Mouse (Mus musculus): ENCODE measurements around the gene Gm4779. TPM values are rescaled to one million over a fixed set of nuclear protein-coding genes. Genes with fewer than 3 reads are reported as not detected.

Gene Gm4779
- total RNA-seq, 1 experiment = 17.5 TPM

- TF ChIP-seq ZC3H11A (IDR thresholded peaks at IDR 0.05; ENCODE audit: borderline replicate concordance, low read depth, low read length) (no peak), ZNF384 (IDR thresholded peaks at IDR 0.05; ENCODE audit: low read depth, low read length) (no peak), CHD2 (IDR thresholded peaks at IDR 0.05; ENCODE audit: low read depth, low read length) (no peak), MAFK (IDR thresholded peaks at IDR 0.05; ENCODE audit: insufficient read depth, low read depth, low read length) (no peak), HCFC1 (IDR thresholded peaks at IDR 0.05; ENCODE audit: borderline replicate concordance, insufficient read depth, low read length) (no peak)
- Histone ChIP-seq H3K36me3 (ENCODE audit: control insufficient read depth, insufficient read depth, low read length, poor library complexity, severe bottlenecking) (no peaks in the 10 kb centered on the region), H3K9me3 (ENCODE audit: control insufficient read depth, insufficient read depth, low read depth, low read length) (no peaks in the 10 kb centered on the region), H3K9ac (ENCODE audit: insufficient read depth, low read depth, low read length, poor library complexity, severe bottlenecking) (no peak overlapping the region), H3K27ac (ENCODE audit: insufficient read depth, low read depth, low read length, poor library complexity, severe bottlenecking) (no peak overlapping the region), H3K4me3 (ENCODE audit: insufficient read depth in 1 of 2, low read depth in 1 of 2, low read length in 2 of 2, poor library complexity in 1 of 2, severe bottlenecking in 1 of 2) (no peak overlapping the region), H3K4me1 (ENCODE audit: control insufficient read depth in 2 of 2, insufficient read depth in 2 of 2, low read length in 2 of 2, poor library complexity in 1 of 2) (no peaks in the 10 kb centered on the region)
- DNase-seq (ENCODE audit: low read depth, low spot score) = no peak
- in situ Hi-C loops (cut with MboI; ENCODE audit: low sequenced_read_pairs in 2 of 2, unreplicated experiment in 2 of 2) = no loop called here
Observed at GRCm38 (mm10) chrX:101791551-101791950, 2.7 kb downstream of the Gm4779 start.

GRCm38 (mm10) chrX:101772035-101772434 lies 22.2 kb downstream of the Gm4779 start:
- in situ Hi-C loops (cut with MboI; ENCODE audit: low sequenced_read_pairs in 2 of 2, unreplicated experiment in 2 of 2) = no loop called here
- H3K4me1 ChIP-seq (ENCODE audit: control insufficient read depth in 2 of 2, insufficient read depth in 2 of 2, low read length in 2 of 2, poor library complexity in 1 of 2) = no peaks in the 10 kb centered on the region
- H3K27ac ChIP-seq (ENCODE audit: insufficient read depth, low read depth, low read length, poor library complexity, severe bottlenecking) = no peak overlapping the region
- no peak overlapping the region for H3K4me3 ChIP-seq (ENCODE audit: insufficient read depth in 1 of 2, low read depth in 1 of 2, low read length in 2 of 2, poor library complexity in 1 of 2, severe bottlenecking in 1 of 2)
- no peak overlapping the region for H3K9ac ChIP-seq (ENCODE audit: insufficient read depth, low read depth, low read length, poor library complexity, severe bottlenecking)
- DNase-seq (ENCODE audit: low read depth, low spot score) = peak; percentile 40
- TF ChIP-seq ZC3H11A (IDR thresholded peaks at IDR 0.05; ENCODE audit: borderline replicate concordance, low read depth, low read length) (peak; percentile 75; the same call in 1 of the 2 replicates), CHD2 (IDR thresholded peaks at IDR 0.05; ENCODE audit: low read depth, low read length) (no peak), ZNF384 (IDR thresholded peaks at IDR 0.05; ENCODE audit: low read depth, low read length) (no peak), HCFC1 (IDR thresholded peaks at IDR 0.05; ENCODE audit: borderline replicate concordance, insufficient read depth, low read length) (no peak), MAFK (IDR thresholded peaks at IDR 0.05; ENCODE audit: insufficient read depth, low read depth, low read length) (no peak)
- H3K9me3 ChIP-seq (ENCODE audit: control insufficient read depth, insufficient read depth, low read depth, low read length) = no peaks in the 10 kb centered on the region
- no peaks in the 10 kb centered on the region for H3K36me3 ChIP-seq (ENCODE audit: control insufficient read depth, insufficient read depth, low read length, poor library complexity, severe bottlenecking)

DNA sequence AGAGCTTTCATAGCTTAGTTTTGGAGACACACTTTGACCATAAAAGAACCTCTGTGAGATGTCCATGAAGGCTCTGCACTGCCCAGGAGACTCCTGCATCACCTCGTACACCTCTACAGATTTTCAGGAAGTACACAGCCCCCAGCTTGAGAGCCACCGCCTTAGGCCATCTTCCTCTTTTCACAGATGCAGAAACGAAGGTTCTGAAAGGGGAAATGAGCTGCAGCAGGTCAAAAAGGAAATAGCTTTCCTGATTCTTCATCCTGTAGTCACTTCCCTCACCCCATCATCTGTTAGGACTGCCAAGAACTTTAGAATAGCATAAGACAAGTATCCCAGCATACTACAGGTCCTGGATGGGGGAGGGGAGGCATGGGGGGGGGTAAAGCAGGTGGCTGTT lies 23.9 kb downstream of the Gm4779 start:
- Histone ChIP-seq H3K9ac (ENCODE audit: insufficient read depth, low read depth, low read length, poor library complexity, severe bottlenecking) (no peak overlapping the region), H3K36me3 (ENCODE audit: control insufficient read depth, insufficient read depth, low read length, poor library complexity, severe bottlenecking) (no peaks in the 10 kb centered on the region), H3K4me3 (ENCODE audit: insufficient read depth in 1 of 2, low read depth in 1 of 2, low read length in 2 of 2, poor library complexity in 1 of 2, severe bottlenecking in 1 of 2) (no peak overlapping the region), H3K9me3 (ENCODE audit: control insufficient read depth, insufficient read depth, low read depth, low read length) (no peaks in the 10 kb centered on the region), H3K27ac (ENCODE audit: insufficient read depth, low read depth, low read length, poor library complexity, severe bottlenecking) (no peak overlapping the region), H3K4me1 (ENCODE audit: control insufficient read depth in 2 of 2, insufficient read depth in 2 of 2, low read length in 2 of 2, poor library complexity in 1 of 2) (no peaks in the 10 kb centered on the region)
- no peak for DNase-seq (ENCODE audit: low read depth, low spot score)
- TF ChIP-seq CHD2 (IDR thresholded peaks at IDR 0.05; ENCODE audit: low read depth, low read length) (no peak), MAFK (IDR thresholded peaks at IDR 0.05; ENCODE audit: insufficient read depth, low read depth, low read length) (no peak), ZC3H11A (IDR thresholded peaks at IDR 0.05; ENCODE audit: borderline replicate concordance, low read depth, low read length) (no peak), ZNF384 (IDR thresholded peaks at IDR 0.05; ENCODE audit: low read depth, low read length) (no peak), HCFC1 (IDR thresholded peaks at IDR 0.05; ENCODE audit: borderline replicate concordance, insufficient read depth, low read length) (no peak)
- in situ Hi-C loops (cut with MboI; ENCODE audit: low sequenced_read_pairs in 2 of 2, unreplicated experiment in 2 of 2) = no loop called here

DNA sequence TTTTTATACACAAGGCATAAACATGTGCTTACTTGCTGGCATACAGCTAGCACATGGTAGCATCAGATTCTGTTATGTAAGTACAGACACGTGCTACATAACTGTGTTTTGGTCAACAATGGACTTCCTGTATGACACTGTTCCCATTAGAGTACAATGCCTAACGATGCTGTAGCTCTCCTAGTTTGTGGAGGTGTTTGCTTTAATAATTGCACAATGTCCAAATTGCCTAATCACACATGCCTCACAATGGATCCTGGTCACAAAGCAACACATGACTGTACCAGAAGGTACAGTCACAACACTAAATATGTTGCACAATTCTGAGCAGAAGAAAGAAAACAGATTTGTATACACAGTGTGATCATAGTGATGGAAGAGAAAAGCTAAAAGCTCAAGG lies 24.7 kb downstream of the Gm4779 start:
- Histone ChIP-seq H3K4me1 (ENCODE audit: control insufficient read depth in 2 of 2, insufficient read depth in 2 of 2, low read length in 2 of 2, poor library complexity in 1 of 2) (no peaks in the 10 kb centered on the region), H3K36me3 (ENCODE audit: control insufficient read depth, insufficient read depth, low read length, poor library complexity, severe bottlenecking) (no peaks in the 10 kb centered on the region), H3K9me3 (ENCODE audit: control insufficient read depth, insufficient read depth, low read depth, low read length) (no peaks in the 10 kb centered on the region), H3K27ac (ENCODE audit: insufficient read depth, low read depth, low read length, poor library complexity, severe bottlenecking) (no peak overlapping the region), H3K9ac (ENCODE audit: insufficient read depth, low read depth, low read length, poor library complexity, severe bottlenecking) (no peak overlapping the region), H3K4me3 (ENCODE audit: insufficient read depth in 1 of 2, low read depth in 1 of 2, low read length in 2 of 2, poor library complexity in 1 of 2, severe bottlenecking in 1 of 2) (no peak overlapping the region)
- in situ Hi-C loops (cut with MboI; ENCODE audit: low sequenced_read_pairs in 2 of 2, unreplicated experiment in 2 of 2) = no loop called here
- TF ChIP-seq ZC3H11A (IDR thresholded peaks at IDR 0.05; ENCODE audit: borderline replicate concordance, low read depth, low read length) (no peak), ZNF384 (IDR thresholded peaks at IDR 0.05; ENCODE audit: low read depth, low read length) (no peak), HCFC1 (IDR thresholded peaks at IDR 0.05; ENCODE audit: borderline replicate concordance, insufficient read depth, low read length) (no peak), CHD2 (IDR thresholded peaks at IDR 0.05; ENCODE audit: low read depth, low read length) (no peak), MAFK (IDR thresholded peaks at IDR 0.05; ENCODE audit: insufficient read depth, low read depth, low read length) (no peak)
- DNase-seq (ENCODE audit: low read depth, low spot score) = no peak

DNA sequence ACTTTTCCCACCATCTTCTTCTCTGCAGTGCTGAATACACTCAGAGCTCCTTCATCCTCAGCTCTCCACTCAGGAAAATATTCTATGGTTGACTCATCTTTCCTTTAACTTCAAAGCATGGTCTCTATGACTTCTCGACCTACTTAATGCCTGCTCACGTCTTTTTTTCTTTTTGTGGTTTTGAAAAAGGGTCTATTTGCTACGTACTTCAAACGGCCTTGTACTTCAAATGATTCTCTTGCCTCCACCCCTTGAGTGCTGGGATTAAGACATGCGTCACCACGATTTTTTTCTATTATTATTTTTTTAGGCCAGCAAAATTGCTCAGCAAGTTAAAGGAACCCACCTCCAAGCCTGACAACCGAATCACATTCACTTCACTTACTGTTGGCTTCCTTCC lies 26.9 kb downstream of the Gm4779 start:
- Histone ChIP-seq H3K4me3 (ENCODE audit: insufficient read depth in 1 of 2, low read depth in 1 of 2, low read length in 2 of 2, poor library complexity in 1 of 2, severe bottlenecking in 1 of 2) (no peak overlapping the region), H3K4me1 (ENCODE audit: control insufficient read depth in 2 of 2, insufficient read depth in 2 of 2, low read length in 2 of 2, poor library complexity in 1 of 2) (no peaks in the 10 kb centered on the region), H3K9ac (ENCODE audit: insufficient read depth, low read depth, low read length, poor library complexity, severe bottlenecking) (no peak overlapping the region), H3K36me3 (ENCODE audit: control insufficient read depth, insufficient read depth, low read length, poor library complexity, severe bottlenecking) (no peaks in the 10 kb centered on the region), H3K9me3 (ENCODE audit: control insufficient read depth, insufficient read depth, low read depth, low read length) (no peaks in the 10 kb centered on the region), H3K27ac (ENCODE audit: insufficient read depth, low read depth, low read length, poor library complexity, severe bottlenecking) (no peak overlapping the region)
- TF ChIP-seq MAFK (IDR thresholded peaks at IDR 0.05; ENCODE audit: insufficient read depth, low read depth, low read length) (no peak), ZNF384 (IDR thresholded peaks at IDR 0.05; ENCODE audit: low read depth, low read length) (no peak), HCFC1 (IDR thresholded peaks at IDR 0.05; ENCODE audit: borderline replicate concordance, insufficient read depth, low read length) (no peak), CHD2 (IDR thresholded peaks at IDR 0.05; ENCODE audit: low read depth, low read length) (no peak), ZC3H11A (IDR thresholded peaks at IDR 0.05; ENCODE audit: borderline replicate concordance, low read depth, low read length) (no peak)
- no peak for DNase-seq (ENCODE audit: low read depth, low spot score)
- in situ Hi-C loops (cut with MboI; ENCODE audit: low sequenced_read_pairs in 2 of 2, unreplicated experiment in 2 of 2) = no loop called here
